Mouse (Mus musculus): ENCODE measurements at regions not wholly inside any gene's neighbourhood (a gene's known extent, or its start where the extent isn't known, plus 50 kb on each side); places are given as distances from the start of the nearest gene placed in this dataset.

GRCm38 (mm10) chr10:98333411-98334067, 580.7 kb upstream of the Atp2b1 start:
- TF ChIP-seq CTCF (IDR thresholded peaks at IDR 0.05; ENCODE audit: extremely low read depth, insufficient read depth, low read length) (no peak), POLR2A (IDR thresholded peaks at IDR 0.05; ENCODE audit: extremely low read depth, insufficient read depth, low read length) (no peak)
